Mouse (Mus musculus): ENCODE measurements at regions not wholly inside any gene's neighbourhood (a gene's known extent, or its start where the extent isn't known, plus 50 kb on each side); places are given as distances from the start of the nearest gene placed in this dataset.
A peak's percentile ranks its signal among the peaks of the same experiment; 100 is the strongest.

DNA sequence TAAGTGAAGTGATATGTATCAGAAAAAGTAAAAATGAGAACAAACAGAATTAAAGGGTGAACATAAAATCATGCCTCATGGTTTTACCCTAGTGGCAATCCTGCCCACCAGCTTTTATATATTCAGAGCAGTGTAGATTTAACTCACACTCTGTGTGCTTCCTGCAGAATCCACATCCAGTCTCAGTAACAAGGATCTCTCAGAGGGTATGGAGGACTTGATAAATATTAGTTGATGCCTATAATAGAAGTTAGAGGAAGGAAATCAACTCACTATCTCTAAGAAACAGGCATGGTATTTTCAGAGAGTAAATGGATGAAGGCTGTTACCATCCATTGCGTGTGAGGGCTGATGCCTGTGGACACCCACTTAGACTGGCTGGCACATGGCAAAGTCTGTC, 492.5 kb upstream of the Nr5a2 start:
- DNase-seq (ENCODE audit: low read depth): no peak

DNA sequence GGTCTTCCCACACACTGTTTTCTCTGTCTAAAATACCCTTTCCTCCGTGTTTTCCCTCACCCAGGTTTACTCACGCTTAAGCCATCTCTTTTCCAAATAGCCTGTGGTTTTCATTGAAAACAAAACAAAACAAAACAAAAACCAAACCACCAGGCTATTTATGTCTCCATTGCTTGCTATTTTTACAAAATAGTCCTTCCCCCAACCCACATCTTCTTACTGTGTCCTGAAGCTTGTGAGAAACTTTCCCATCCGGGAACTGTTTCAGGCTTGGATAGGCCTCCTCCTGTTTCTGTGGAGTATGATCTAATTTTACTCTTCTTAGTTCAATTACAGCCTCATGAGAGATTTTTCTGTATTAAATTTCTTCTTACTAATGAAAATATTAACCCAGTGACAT, 486.2 kb upstream of the Nr5a2 start:
- no peak for DNase-seq (ENCODE audit: low read depth)

DNA sequence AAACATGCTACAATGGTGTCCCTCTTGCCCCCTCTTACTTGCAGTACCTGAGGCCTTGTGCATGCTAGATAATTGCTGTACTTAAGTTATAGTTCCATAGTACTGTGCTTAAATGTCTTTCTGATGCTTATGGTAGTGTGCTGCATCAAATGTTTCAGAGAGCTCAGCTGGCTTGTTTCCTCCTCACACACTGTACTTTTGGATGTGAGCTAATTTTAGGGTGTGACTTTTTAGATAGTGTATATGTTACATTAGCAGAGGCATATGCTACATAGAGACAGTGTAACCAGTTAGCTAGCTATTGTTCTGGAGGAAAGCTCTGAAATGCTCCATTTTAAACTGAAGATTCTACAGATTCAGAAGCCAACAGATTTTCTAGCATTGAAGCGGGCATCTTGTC, 467.9 kb upstream of the Nr5a2 start:
- DNase-seq (ENCODE audit: low read depth): no peak

DNA sequence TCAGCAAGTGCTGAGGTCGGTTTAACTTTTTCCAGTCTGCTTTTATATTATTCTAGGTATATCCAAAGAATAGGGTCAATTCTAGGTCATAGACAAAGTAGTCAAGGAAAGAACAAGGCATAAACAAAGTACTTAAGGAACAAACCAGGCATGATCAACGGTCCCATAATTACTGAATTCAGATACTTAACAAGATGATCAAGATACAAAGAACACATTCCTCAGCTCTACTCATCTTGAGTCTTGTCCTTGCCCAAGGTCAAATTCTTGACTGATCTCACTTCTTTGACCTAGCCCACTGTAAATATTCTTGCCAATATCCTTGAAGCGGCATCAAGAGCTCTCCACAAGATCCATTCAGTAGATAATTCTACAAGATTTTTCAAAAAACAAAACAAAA, 458.1 kb upstream of the Nr5a2 start:
- DNase-seq (ENCODE audit: low read depth): no peak

DNA sequence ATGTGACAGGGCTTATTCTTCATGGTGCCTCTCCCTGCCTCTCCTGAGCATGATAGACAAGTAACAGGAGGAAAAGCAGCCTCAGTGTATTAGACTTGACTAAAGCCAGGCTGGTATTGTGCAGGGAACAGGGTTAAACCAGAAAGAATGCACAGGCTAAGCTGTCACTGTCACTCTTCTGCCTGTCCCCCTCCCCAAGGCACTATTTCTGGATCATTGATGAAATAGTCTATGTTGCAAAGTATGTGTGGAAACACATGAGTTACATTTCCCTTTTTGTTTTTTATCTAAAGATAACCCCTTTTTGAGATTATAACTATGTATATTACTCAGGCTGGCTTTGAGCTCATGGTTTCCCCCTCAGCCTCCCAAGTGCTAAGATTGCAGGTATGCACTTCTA, 436.5 kb upstream of the Nr5a2 start:
- DNase-seq (ENCODE audit: low read depth): no peak

DNA sequence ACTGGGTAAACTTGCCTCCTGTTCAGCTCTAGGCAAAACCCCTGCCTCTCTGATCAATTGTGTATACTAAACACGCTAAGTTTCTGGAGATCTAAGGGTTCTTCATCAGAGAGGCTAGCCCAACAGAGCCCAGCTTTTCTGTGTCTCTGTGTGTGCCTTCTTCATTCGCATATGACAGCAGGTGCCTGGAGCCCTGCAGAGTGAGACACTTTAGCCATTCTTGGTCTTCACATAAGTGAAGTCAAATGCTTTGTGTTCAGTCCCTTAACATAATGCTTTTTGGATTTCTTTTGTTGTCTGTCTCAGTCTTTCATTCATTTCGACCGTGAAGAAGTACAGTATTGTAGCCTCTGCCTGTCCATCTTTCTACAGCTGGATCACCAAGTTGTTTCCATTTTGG, 427.3 kb upstream of the Nr5a2 start:
- no peak for DNase-seq (ENCODE audit: low read depth)

DNA sequence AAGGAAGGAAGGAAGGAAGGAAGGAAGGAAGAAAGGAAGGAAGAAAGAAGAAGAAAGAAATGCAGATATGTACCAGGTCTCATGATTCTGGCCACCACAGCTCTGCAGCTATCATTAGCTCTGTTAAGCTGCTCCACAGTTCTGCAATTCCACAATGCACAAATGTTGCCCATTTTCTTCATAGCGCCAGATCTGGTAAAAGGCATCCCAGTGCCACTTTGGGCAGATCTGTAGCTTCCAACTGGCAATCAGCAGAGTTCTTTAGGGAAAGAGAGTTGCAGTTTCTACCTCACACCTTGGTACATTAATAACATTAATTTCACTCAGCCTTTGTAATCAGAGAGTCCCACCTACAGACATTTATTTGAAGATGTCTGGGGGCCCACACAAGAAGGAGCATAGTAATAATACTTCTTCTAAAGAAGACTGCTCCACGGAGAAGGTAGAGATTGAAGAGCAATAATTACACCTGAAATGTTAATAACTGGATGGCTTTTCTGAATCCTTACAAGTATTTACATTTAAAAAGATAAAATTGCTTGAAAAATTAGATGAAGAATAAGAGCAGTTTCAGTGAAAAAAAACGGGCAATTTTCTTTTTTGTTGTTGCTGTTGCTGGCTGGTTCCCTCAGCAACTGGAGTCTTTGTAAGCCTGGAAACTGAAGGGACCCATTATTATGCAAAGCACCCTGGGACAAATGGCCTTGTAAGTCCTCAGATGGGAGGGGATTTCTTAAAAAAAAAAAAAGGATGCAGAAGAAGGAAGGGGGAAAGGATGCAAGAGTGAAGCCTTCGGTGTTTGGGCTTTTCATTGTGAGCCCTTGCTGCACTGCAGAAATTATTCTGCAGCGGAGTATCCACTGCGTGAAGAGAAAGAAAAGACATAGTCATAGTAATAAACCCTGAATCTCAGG, 418.1 kb upstream of the Nr5a2 start:
- no peak for DNase-seq (ENCODE audit: low read depth)

DNA sequence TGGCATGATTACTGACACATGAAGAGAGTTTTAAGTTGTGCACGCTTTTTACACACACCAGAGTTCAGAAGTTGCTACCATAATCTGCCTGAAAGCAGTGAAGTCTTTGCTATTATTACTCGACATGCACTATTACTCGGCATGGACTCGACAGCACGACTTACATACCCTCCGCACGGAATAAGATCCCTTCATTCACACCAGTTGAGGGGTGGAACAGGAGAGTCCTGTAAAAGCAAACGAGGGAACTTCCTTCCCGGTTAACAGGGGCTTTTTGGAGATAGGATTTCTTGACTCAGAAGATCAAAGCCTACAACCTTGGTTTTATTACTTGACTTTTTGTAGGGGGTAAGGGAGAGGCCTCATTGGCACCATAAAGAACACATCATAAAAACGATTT, 416.4 kb upstream of the Nr5a2 start:
- no peak for DNase-seq (ENCODE audit: low read depth)

DNA sequence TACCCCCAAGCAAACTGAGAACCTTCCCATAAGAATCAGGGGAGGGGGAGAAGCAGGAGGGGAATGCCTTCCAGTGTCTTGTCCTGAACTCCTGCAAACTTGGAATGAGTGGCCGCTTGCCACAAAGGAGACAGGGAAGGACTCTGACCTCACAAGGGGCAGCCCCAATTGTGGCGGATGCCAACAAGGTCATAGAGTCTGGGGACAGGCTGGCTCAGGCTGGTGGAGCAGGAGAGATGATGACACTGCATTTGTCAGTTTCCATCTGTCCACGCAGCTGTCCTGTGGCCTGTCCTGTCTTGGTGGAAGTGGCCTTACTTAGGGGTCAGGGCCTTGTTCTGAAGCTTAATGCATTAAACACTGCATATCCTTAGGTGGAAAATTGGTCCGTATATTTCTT, 414.4 kb upstream of the Nr5a2 start:
- DNase-seq (ENCODE audit: low read depth): no peak

DNA sequence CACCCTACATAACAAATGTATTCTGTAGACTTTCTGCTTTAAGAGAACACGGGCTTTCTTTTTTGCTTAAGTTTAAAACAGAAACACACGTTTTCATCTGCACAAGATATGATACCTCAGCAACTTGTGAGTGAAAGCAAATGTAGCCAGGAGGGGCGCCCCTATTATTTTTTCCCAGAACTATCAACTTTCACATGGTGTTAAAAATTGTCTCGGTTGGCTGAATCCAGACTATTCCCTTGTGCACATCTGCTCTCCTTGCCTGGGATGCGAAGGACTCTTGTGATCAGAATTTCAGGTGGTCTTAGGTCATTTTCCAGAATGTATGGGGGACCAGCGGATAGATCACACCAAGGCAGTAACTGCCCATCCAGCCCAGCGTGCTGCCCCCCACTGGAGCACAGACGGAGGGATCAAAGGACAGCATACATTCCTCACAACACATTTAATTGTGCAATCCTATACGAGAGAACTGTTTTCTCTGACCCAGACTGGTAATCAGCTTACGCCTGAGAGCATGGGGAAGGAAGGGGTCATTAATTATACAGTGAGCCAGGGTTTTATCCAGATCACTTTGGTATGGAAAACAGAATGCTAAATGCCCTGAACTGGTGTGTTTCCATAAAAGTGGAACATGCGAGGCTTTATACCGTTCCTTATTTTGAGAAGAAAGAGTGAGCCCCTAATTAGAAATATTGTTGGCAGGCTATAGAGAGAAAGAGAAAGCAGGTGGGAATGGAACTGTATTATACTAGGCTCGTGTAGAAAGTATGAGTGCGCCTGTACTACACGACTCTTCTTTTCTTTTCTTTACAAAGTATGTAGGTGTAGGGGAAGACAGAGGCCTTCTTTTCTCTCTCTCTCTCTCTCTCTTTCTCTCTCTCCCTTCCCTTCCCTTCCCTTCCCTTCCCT, 413.5 kb upstream of the Nr5a2 start:
- no peak for DNase-seq (ENCODE audit: low read depth)

DNA sequence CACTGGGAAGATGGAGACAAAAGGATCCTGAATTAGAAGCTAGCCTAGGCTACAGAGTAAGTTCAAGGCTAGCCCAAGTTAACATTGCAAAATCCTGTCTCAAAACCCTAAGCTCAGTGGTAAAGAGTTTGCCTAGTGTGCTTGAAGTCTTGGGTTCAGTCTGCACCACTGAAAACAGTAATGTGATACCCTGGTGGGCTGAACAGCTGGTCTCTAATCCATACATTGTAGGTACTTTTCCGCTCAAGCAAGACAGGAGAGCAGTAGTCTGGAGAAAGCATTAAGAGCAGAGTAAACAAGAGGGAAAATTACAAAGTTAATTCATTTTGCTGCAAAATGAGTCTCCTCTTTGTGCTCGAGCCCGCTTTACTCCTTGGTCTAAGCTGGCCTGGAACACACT, 412.0 kb upstream of the Nr5a2 start:
- DNase-seq (ENCODE audit: low read depth): no peak

DNA sequence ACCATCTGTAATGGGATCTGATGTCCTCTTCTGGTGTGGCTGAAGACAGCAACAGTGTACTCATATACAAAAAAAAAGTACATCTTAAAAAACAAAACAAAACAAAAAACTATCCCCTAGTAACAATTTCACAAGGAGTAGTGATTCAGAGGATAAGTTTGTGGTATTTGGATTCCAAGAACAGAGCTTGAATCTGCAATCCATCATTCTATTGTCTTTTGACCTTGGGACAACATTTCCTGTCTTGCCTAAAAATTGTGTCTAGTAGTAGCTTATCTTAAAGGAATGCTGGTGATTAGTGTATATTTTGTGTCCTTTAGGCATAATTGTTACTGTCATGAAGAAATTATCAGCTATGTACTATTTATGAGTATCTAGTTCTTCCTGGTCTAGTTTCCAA, 404.1 kb upstream of the Nr5a2 start:
- no peak for DNase-seq (ENCODE audit: low read depth)

DNA sequence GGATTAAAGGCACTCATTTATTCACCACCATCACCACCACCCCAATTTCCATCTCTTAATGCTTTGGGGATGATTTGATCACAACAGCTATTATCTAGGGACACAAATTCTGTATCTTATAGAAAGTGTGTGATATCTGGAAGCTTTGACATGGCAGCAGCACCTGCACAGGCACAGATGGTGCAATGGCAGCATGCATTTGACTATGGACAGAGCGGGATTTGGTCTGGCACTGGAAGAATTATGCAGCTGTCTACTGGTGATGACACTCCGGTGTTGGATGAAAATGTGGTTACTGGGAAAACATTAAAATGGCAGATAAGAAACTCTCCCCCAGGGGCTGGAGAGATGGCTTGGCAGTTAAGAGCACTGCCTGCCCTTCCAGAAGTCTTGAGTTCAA, 403.7 kb upstream of the Nr5a2 start:
- no peak for DNase-seq (ENCODE audit: low read depth)

DNA sequence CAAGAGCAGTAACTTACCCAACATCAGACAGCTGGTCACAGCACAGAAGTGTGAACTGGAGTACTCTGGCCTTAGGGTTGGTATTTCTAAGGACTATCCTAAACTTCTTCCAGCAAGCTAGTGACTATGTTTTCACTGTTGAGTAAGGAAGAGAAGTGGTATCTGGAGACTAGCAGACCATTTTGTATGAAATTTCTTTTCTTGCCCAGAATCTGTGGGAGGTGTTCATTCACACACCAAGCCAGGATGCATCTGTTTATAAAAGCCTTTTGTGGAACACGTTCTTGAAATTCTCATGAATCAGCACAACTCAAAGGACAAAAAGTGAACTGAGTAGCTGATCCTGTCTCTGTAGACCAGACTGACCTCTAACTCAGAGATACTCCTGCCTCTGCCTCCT, 403.3 kb upstream of the Nr5a2 start:
- no peak for DNase-seq (ENCODE audit: low read depth)

DNA sequence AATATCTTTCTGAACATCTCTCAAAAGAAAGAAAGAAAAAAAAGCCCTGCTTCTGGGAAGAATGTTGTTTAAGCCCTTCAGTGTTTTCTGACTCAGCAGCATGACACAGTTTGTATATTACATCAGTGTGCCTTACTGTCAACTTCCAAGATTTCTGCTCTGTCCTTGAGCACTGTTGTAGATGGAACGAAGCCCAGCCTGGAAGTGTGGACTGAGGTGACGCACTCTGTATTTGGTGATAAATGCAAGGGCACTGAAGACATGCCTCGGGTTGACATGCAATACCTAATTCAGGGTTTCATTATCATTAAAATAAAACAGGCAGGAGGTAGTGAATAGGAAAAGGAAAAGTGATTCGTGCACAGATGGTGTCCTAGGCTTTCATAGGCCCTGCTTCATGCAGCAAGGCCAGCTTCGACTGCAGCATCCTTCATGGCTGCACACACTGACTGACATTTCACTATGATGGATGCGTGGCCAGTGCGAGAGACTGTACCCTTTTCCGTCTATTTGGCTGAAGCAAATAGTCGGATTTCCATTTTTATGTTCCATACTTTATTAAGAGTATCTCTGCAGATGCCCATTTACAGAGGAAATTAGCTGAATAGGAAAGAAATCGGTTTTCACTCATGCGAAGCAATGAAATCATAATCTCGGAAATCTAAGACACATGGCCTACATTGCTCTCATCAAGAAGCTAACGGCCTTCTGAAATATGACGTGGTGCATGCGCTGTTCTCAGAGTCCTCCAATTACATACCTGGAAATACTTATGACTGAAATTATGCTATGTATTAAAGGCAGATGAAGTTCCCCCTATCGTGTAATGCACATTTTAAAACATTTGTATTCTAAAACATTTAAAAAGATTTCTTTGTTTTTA, 400.7 kb upstream of the Nr5a2 start:
- DNase-seq (ENCODE audit: low read depth): no peak

DNA sequence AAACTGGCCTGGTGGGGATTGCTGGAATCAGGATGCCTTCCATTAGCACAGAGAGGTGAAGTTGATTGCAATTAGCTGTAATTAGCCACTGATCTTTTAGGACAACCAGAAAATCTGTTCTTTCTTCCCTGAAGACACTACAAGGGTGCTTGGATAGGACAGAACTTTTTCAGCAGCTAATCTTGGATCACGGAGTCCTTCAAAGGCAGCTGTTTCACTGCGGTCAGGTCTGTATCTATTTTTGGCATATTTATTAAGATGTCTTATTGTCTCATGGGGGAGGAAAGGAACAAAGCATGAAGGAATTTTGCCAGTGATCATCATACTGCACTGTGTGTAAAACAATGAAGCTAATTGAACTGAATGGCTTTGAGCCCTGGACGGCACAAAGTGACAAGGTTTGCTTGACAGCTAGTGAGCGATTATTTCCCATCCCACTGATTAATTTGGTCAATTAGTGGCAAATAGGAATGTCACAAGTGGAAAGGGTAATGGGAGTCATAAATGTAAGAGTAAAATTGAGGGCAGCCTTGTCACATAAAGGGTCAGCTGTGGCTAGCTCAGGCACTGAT, 395.8 kb upstream of the Nr5a2 start:
- DNase-seq (ENCODE audit: low read depth): no peak

DNA sequence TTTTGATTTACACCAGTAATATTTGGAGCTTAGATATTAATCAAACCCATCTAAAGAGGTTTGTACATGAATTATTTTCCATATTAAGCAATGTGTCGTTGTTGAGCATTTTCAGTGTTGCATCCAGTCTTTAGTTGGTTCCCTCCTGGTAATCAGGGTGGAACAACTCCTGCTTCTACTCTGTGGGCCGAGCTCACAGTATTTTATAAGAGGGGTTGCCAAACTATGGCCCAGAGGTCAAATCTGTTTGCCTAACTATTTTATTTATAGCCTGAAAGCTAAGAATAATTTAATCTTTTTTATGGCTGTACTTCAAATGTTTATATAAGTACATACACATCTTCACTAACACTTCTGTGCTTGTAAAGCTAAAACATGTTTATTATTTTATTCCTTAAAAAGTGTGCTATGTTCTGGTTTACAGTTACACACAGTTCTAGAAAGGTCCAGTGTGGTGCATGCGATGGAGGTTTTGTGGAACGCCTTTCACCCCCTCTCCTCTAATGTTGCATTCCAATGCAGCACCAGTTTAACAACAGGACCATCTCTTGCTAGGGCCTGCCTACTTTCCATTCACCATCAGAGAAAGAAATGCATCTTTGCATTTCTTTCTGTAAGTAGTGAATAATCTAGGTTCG, 392.3 kb upstream of the Nr5a2 start:
- no peak for DNase-seq (ENCODE audit: low read depth)

DNA sequence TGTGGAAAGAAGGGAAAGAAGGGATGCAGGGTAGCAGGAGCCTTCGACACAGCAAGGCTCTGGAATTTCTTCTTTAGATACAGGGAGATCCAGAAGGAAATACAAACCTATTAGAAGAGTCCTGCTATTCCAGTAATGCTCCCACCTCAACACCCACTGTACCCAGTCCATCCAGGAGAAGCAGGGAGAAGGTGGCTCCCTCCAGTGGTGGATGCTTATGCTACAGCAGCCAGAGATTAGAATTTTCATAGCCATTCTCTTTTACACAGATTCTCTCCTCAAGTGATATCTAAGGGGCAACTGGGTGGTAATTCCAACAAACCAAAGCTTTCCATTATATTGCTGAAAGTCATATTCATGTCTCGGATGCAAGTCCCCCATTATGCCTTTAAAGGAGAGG, 373.9 kb upstream of the Nr5a2 start:
- no peak for DNase-seq (ENCODE audit: low read depth)

DNA sequence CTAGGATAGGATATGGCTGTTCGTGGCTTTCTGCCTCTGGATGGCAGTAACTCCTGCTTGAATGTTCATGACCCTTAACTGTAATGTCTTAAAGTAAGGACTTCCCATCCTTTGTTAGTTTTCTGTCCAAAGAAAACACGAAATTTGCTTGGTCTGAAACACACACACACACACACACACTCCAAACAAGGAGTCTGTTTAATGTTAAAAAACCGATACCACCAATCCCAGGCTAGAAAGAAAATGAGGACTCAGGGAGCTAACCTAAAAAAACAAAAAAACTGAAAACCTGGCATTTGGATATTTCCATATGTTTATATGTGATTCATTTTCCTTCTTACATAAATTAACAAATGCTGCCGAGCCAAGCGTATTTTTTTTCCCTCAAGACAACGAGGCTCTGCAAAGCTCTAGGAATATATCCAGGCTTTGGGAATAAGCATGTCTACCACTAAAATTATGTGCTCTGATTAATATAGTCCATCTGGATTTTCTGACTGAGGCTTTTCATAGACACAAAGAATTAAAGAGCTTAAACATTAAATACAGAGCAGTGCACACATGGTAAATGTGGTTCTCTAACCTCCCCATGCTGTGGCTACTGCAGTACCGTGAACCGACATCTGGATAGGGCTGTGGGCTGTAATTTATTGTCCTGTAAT, 372.0 kb upstream of the Nr5a2 start:
- DNase-seq (ENCODE audit: low read depth): no peak

DNA sequence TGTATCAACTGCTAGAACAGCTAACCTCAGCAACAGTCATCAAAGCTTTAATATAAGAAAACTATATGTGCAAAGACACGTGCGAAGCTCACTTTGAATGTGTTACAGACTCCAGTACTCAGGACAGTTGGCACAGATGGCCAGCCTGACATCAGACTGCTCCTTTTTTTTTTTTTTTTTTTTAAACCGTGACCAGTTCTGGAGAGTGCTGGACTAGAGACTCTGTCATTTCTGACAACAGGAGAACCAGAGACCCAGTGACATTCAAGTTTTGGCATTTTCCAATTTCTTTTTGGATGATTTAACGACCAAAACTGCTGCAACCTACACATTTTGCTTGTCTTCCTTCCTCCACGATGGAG, 371.5 kb upstream of the Nr5a2 start:
- DNase-seq (ENCODE audit: low read depth): no peak

DNA sequence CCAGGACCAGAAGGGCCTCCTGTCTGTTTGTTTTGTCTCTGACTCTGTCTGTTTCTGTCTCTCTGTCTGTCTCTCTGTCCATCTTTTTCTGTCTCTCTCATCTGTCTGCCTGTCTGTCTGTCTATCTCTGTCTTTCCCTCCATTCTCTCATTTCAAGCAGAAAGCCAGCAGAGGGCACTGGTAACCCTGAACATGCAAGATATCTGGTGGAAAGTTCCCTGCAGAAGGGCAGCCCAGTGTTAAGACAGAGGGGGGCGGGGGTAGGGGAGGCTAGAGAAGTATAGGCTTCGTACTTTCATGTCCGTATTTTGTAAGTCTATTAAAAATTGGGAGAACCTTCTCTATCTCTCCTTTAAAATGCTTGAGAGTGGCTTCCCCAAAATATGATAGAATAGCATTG, 370.4 kb upstream of the Nr5a2 start:
- peak; percentile 22 for DNase-seq (ENCODE audit: low read depth)
